Mouse (Mus musculus): ENCODE data around the gene Rhox4a2. TPM values are rescaled to one million over a fixed set of nuclear protein-coding genes. Genes with fewer than 3 reads are reported as not detected.

Gene Rhox4a2
- polyA plus RNA-seq (2014; fragmentation: Illumina TruSeq; extraction: RNeasy Lipid Tissue Mini Kit (QIAGEN cat#74804); ENCODE audit: low replicate concordance) = not detected

DNA sequence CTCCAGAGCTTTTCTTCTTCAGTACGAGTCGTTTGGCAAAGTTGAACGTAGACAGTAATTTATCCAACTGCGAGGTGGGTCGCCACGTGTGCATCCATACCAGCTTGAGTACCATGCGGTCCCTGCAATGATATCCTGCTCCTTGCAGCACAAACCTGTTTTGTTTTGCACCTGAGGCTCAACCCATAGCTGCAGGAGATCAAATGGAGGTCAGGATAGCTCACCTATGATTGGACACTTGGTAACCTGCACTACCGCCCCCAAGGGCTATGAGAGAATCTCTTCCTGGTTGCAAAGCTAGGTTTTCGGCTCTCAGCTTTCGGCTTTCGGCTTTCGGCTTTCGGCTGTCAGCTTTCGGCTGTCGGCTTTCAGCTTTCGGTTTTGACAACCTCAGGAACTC lies at the start of gene Rhox4a2:
TSS of gene Rhox4a2 (plus strand) at position 301 of the 400 bp plus-strand sequence.

GRCm38 (mm10) chrX:37379728-37380127 lies 10.9 kb upstream of the Rhox4a2 start, which contains the start of gene Rhox3a2:
Gene Rhox3a2, plus strand, starts transcription at chrX:37380028.

GRCm38 (mm10) chrX:37411767-37412166 lies 21.1 kb downstream of the Rhox4a2 start, which contains the start of gene Rhox2b:
Gene Rhox2b, plus strand, starts transcription at chrX:37412067.

DNA sequence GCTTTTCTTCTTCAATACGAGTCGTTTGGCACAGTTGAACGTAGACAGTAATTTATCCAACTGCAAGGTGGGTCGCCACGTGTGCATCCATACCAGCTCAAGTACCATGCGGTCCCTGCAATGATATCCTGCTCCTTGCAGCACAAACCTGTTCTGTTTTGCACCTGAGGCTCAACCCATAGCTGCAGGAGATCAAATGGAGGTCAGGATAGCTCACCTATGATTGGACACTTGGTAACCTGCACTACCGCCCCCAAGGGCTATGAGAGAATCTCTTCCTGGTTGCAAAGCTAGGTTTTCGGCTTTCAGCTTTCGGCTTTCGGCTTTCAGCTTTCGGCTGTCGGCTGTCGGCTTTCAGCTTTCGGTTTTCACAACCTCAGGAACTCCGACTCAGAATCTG lies 41.5 kb downstream of the Rhox4a2 start, which contains the start of gene Rhox4b:
TSS of gene Rhox4b (plus strand) at position 301 of the 400 bp plus-strand sequence.

Other genes starting within 250 kb of the Rhox4a2 start
- 0.56 TPM for gene Akap14, start 222.0 kb upstream of the Rhox4a2 start, polyA plus RNA-seq (2014; fragmentation: Illumina TruSeq; extraction: RNeasy Lipid Tissue Mini Kit (QIAGEN cat#74804); ENCODE audit: low replicate concordance)
- gene Ndufa1, start 199.7 kb upstream of the Rhox4a2 start, polyA plus RNA-seq (2014; fragmentation: Illumina TruSeq; extraction: RNeasy Lipid Tissue Mini Kit (QIAGEN cat#74804); ENCODE audit: low replicate concordance) = 344 TPM
- gene Rnf113a1, start 199.6 kb upstream of the Rhox4a2 start, polyA plus RNA-seq (2014; fragmentation: Illumina TruSeq; extraction: RNeasy Lipid Tissue Mini Kit (QIAGEN cat#74804); ENCODE audit: low replicate concordance) = 0.37 TPM
- not detected for gene Gm9, start 179.8 kb upstream of the Rhox4a2 start, polyA plus RNA-seq (2014; fragmentation: Illumina TruSeq; extraction: RNeasy Lipid Tissue Mini Kit (QIAGEN cat#74804); ENCODE audit: low replicate concordance)
- gene Rhox1, start 168.6 kb upstream of the Rhox4a2 start, polyA plus RNA-seq (2014; fragmentation: Illumina TruSeq; extraction: RNeasy Lipid Tissue Mini Kit (QIAGEN cat#74804); ENCODE audit: low replicate concordance) = not detected
- not detected for gene Rhox2a, start 145.9 kb upstream of the Rhox4a2 start, polyA plus RNA-seq (2014; fragmentation: Illumina TruSeq; extraction: RNeasy Lipid Tissue Mini Kit (QIAGEN cat#74804); ENCODE audit: low replicate concordance)
- not detected for gene Rhox3a, start 140.9 kb upstream of the Rhox4a2 start, polyA plus RNA-seq (2014; fragmentation: Illumina TruSeq; extraction: RNeasy Lipid Tissue Mini Kit (QIAGEN cat#74804); ENCODE audit: low replicate concordance)
- gene Rhox4a, start 125.5 kb upstream of the Rhox4a2 start, polyA plus RNA-seq (2014; fragmentation: Illumina TruSeq; extraction: RNeasy Lipid Tissue Mini Kit (QIAGEN cat#74804); ENCODE audit: low replicate concordance) = not detected
- not detected for gene Rhox3a2, start 10.8 kb upstream of the Rhox4a2 start, polyA plus RNA-seq (2014; fragmentation: Illumina TruSeq; extraction: RNeasy Lipid Tissue Mini Kit (QIAGEN cat#74804); ENCODE audit: low replicate concordance)
- gene Rhox2b, start 21.2 kb downstream of the Rhox4a2 start, polyA plus RNA-seq (2014; fragmentation: Illumina TruSeq; extraction: RNeasy Lipid Tissue Mini Kit (QIAGEN cat#74804); ENCODE audit: low replicate concordance) = not detected
- gene Rhox4b, start 41.6 kb downstream of the Rhox4a2 start, polyA plus RNA-seq (2014; fragmentation: Illumina TruSeq; extraction: RNeasy Lipid Tissue Mini Kit (QIAGEN cat#74804); ENCODE audit: low replicate concordance) = not detected
- not detected for gene Rhox2c, start 62.8 kb downstream of the Rhox4a2 start, polyA plus RNA-seq (2014; fragmentation: Illumina TruSeq; extraction: RNeasy Lipid Tissue Mini Kit (QIAGEN cat#74804); ENCODE audit: low replicate concordance)
- not detected for gene Rhox3c, start 67.7 kb downstream of the Rhox4a2 start, polyA plus RNA-seq (2014; fragmentation: Illumina TruSeq; extraction: RNeasy Lipid Tissue Mini Kit (QIAGEN cat#74804); ENCODE audit: low replicate concordance)
- gene Rhox4c, start 89.5 kb downstream of the Rhox4a2 start, polyA plus RNA-seq (2014; fragmentation: Illumina TruSeq; extraction: RNeasy Lipid Tissue Mini Kit (QIAGEN cat#74804); ENCODE audit: low replicate concordance) = not detected
- not detected for gene Rhox2d, start 102.6 kb downstream of the Rhox4a2 start, polyA plus RNA-seq (2014; fragmentation: Illumina TruSeq; extraction: RNeasy Lipid Tissue Mini Kit (QIAGEN cat#74804); ENCODE audit: low replicate concordance)
- not detected for gene Rhox4d, start 123.5 kb downstream of the Rhox4a2 start, polyA plus RNA-seq (2014; fragmentation: Illumina TruSeq; extraction: RNeasy Lipid Tissue Mini Kit (QIAGEN cat#74804); ENCODE audit: low replicate concordance)
- gene Rhox2e, start 139.6 kb downstream of the Rhox4a2 start, polyA plus RNA-seq (2014; fragmentation: Illumina TruSeq; extraction: RNeasy Lipid Tissue Mini Kit (QIAGEN cat#74804); ENCODE audit: low replicate concordance) = not detected
- not detected for gene Rhox3e, start 151.2 kb downstream of the Rhox4a2 start, polyA plus RNA-seq (2014; fragmentation: Illumina TruSeq; extraction: RNeasy Lipid Tissue Mini Kit (QIAGEN cat#74804); ENCODE audit: low replicate concordance)
- not detected for gene Rhox4e, start 166.6 kb downstream of the Rhox4a2 start, polyA plus RNA-seq (2014; fragmentation: Illumina TruSeq; extraction: RNeasy Lipid Tissue Mini Kit (QIAGEN cat#74804); ENCODE audit: low replicate concordance)
- not detected for gene Rhox2f, start 180.6 kb downstream of the Rhox4a2 start, polyA plus RNA-seq (2014; fragmentation: Illumina TruSeq; extraction: RNeasy Lipid Tissue Mini Kit (QIAGEN cat#74804); ENCODE audit: low replicate concordance)
- gene Rhox3f, start 190.1 kb downstream of the Rhox4a2 start, polyA plus RNA-seq (2014; fragmentation: Illumina TruSeq; extraction: RNeasy Lipid Tissue Mini Kit (QIAGEN cat#74804); ENCODE audit: low replicate concordance) = not detected
- gene Rhox4f, start 216.9 kb downstream of the Rhox4a2 start, polyA plus RNA-seq (2014; fragmentation: Illumina TruSeq; extraction: RNeasy Lipid Tissue Mini Kit (QIAGEN cat#74804); ENCODE audit: low replicate concordance) = not detected
- not detected for gene Rhox3g, start 237.8 kb downstream of the Rhox4a2 start, polyA plus RNA-seq (2014; fragmentation: Illumina TruSeq; extraction: RNeasy Lipid Tissue Mini Kit (QIAGEN cat#74804); ENCODE audit: low replicate concordance)

Measured in small intestine, adult 10 weeks (tissue).